Mouse (Mus musculus) kidney, embryonic 15.5 days (tissue): ENCODE data around the gene Pld2. TPM values are rescaled to one million over a fixed set of nuclear protein-coding genes. Genes with fewer than 3 reads are reported as not detected.

ENCODE experiments used
- ATAC-seq: fragments of 200-750 bp; cut with Nextera tagmentation; replicated peaks from 2 replicates; pipeline ENCODE4 v1.8.0; 2017; ENCODE audit warnings: moderate TSS enrichment; ENCODE audit not compliant: low FRiP score
- H3K27ac ChIP-seq: fragments of 300-500 bp; sonication (generic); 2 replicates; pipeline ENCODE4 v1.5.1; 2015; ENCODE audit warnings: mild to moderate bottlenecking, inconsistent platforms
- H3K27me3 ChIP-seq: fragments of 300-500 bp; sonication (generic); 2 replicates; pipeline ENCODE4 v1.6.1; 2015; ENCODE audit warnings: inconsistent platforms
- H3K36me3 ChIP-seq: fragments of 300-500 bp; sonication (generic); 2 replicates; pipeline ENCODE4 v1.6.1; 2015; ENCODE audit warnings: inconsistent platforms
- H3K4me1 ChIP-seq: fragments of 300-500 bp; sonication (generic); 2 replicates; pipeline ENCODE4 v1.6.1; 2015; ENCODE audit warnings: inconsistent platforms
- H3K4me2 ChIP-seq: fragments of 300-500 bp; sonication (generic); 2 replicates; pipeline ENCODE4 v1.6.1; 2015; ENCODE audit warnings: moderate library complexity, mild to moderate bottlenecking, inconsistent platforms
- H3K4me3 ChIP-seq: fragments of 300-500 bp; sonication (generic); replicated peaks from 2 replicates; pipeline ENCODE4 v1.5.1; 2015; ENCODE audit warnings: mild to moderate bottlenecking, inconsistent platforms
- H3K9ac ChIP-seq: fragments of 300-500 bp; sonication (generic); 2 replicates; pipeline ENCODE4 v1.6.1; 2015; ENCODE audit warnings: mild to moderate bottlenecking, inconsistent platforms
- H3K9me3 ChIP-seq: fragments of 300-500 bp; sonication (generic); replicated peaks from 2 replicates; pipeline ENCODE4 v1.6.1; 2016; ENCODE audit warnings: inconsistent platforms
- WGBS: fragments of 180-500 bp; shearing (Covaris S2); methylation state at CpG from one replicate; pipeline ENCODE4 v1.1.7; 2015; ENCODE audit warnings: mixed read lengths; 5-methylcytosine and 5-hydroxymethylcytosine counted together
- polyA plus RNA-seq: library from polyadenylated mRNA; unstranded; fragments of >200 nt; fragmentation: Nextera tagmentation; extraction: Ambion mirVana; gene quantifications from 2 replicates; pipeline ENCODE4 v1.2.1, GENCODE M21; 2015

The Pld2 gene
- polyA plus RNA-seq, 1 experiment from 2014 or later, result 8.2 TPM

- Histone ChIP-seq H3K9me3 (no peaks in the 10 kb centered on the region), H3K9ac (no peak overlapping the region), H3K27ac (no peak overlapping the region), H3K4me3 (no peak overlapping the region), H3K4me1 (peaks cover 15% of the 10 kb centered on the region), H3K36me3 (peaks cover 91% of the 10 kb centered on the region), H3K27me3 (no peaks in the 10 kb centered on the region), H3K4me2 (no peak overlapping the region)
- ATAC-seq, result no peak
- 54% methylated on average over 14 of the region's 14 CpGs for WGBS
Observed at GRCm38 (mm10) chr11:70605024-70605566, 65.2 kb downstream of the Pld2 start.

GRCm38 (mm10) chr11:70606717-70607116 lies 66.9 kb downstream of the Pld2 start:
- Histone ChIP-seq H3K4me1 (peaks cover 15% of the 10 kb centered on the region), H3K9me3 (no peaks in the 10 kb centered on the region), H3K36me3 (peaks cover 98% of the 10 kb centered on the region), H3K27ac (no peak overlapping the region), H3K27me3 (no peaks in the 10 kb centered on the region), H3K9ac (no peak overlapping the region), H3K4me3 (no peak overlapping the region), H3K4me2 (no peak overlapping the region)
- ATAC-seq, result no peak
- 62% methylated on average over 12 of the region's 12 CpGs for WGBS

- ATAC-seq, result no peak
- 91% methylated on average over 9 of the region's 9 CpGs for WGBS
Observed at GRCm38 (mm10) chr11:70607611-70608010, 67.7 kb downstream of the Pld2 start.

More at GRCm38 (mm10) chr11:70607611-70608010, 67.7 kb downstream of the Pld2 start:
- Histone ChIP-seq H3K4me2 (no peak overlapping the region), H3K9me3 (no peaks in the 10 kb centered on the region), H3K27ac (no peak overlapping the region), H3K27me3 (no peaks in the 10 kb centered on the region), H3K36me3 (peaks cover 99% of the 10 kb centered on the region), H3K4me1 (peaks cover 15% of the 10 kb centered on the region), H3K9ac (no peak overlapping the region), H3K4me3 (no peak overlapping the region)

Other genes with a start within 250 kb of the Pld2 start
- gene Alox12e, start 217.4 kb upstream of the Pld2 start, polyA plus RNA-seq, result not detected in 2 replicates
- gene Alox15, start 188.0 kb upstream of the Pld2 start, polyA plus RNA-seq, result 1.1 and 2.0 TPM in 2 replicates
- 40.1 and 42.1 TPM in 2 replicates for gene Pelp1, start 130.0 kb upstream of the Pld2 start, polyA plus RNA-seq
- 15.4 and 15.5 TPM in 2 replicates for gene Arrb2, start 107.4 kb upstream of the Pld2 start, polyA plus RNA-seq
- gene Med11, start 88.1 kb upstream of the Pld2 start, polyA plus RNA-seq, result 38.8 and 42.0 TPM in 2 replicates
- 0.63 and 0.66 TPM in 2 replicates for gene Zmynd15, start 80.6 kb upstream of the Pld2 start, polyA plus RNA-seq
- gene Cxcl16, start 80.1 kb upstream of the Pld2 start, polyA plus RNA-seq, result 6.0 and 6.9 TPM in 2 replicates
- gene Tm4sf5, start 34.8 kb upstream of the Pld2 start, polyA plus RNA-seq, result 0.82 and 0.88 TPM in 2 replicates
- 0.35 and 0.40 TPM in 2 replicates for gene Vmo1, start 25.4 kb upstream of the Pld2 start, polyA plus RNA-seq
- 0.91 and 1.1 TPM in 2 replicates for gene Gltpd2, start 20.9 kb upstream of the Pld2 start, polyA plus RNA-seq
- 755 and 782 TPM in 2 replicates for gene Psmb6, start 14.7 kb upstream of the Pld2 start, polyA plus RNA-seq
- not detected in 2 replicates for gene Gm40193, start 7.1 kb upstream of the Pld2 start, polyA plus RNA-seq
- 14.8 and 15.8 TPM in 2 replicates for gene Mink1, start 22.8 kb downstream of the Pld2 start, polyA plus RNA-seq
- gene 4930544D05Rik, start 75.8 kb downstream of the Pld2 start, polyA plus RNA-seq, result not detected in 2 replicates
- 0.27 TPM in 1 of 2 replicates, not detected in the other for gene Chrne, start 79.2 kb downstream of the Pld2 start, polyA plus RNA-seq
- 0.19 and 0.30 TPM in 2 replicates for gene Gp1ba, start 99.1 kb downstream of the Pld2 start, polyA plus RNA-seq
- 115 and 122 TPM in 2 replicates for gene Rnf167, start 107.2 kb downstream of the Pld2 start, polyA plus RNA-seq
- gene Slc25a11, start 107.4 kb downstream of the Pld2 start, polyA plus RNA-seq, result 178 and 186 TPM in 2 replicates
- gene Pfn1, start 114.6 kb downstream of the Pld2 start, polyA plus RNA-seq, result 1,914 and 2,031 TPM in 2 replicates
- gene Eno3, start 117.1 kb downstream of the Pld2 start, polyA plus RNA-seq, result 30.3 and 38.5 TPM in 2 replicates
- 181 and 202 TPM in 2 replicates for gene Spag7, start 129.4 kb downstream of the Pld2 start, polyA plus RNA-seq
- gene Camta2, start 148.0 kb downstream of the Pld2 start, polyA plus RNA-seq, result 12.8 and 14.1 TPM in 2 replicates
- gene Inca1, start 160.1 kb downstream of the Pld2 start, polyA plus RNA-seq, result 1.2 and 2.3 TPM in 2 replicates
- 3.5 and 3.6 TPM in 2 replicates for gene Kif1c, start 160.5 kb downstream of the Pld2 start, polyA plus RNA-seq
- gene Zfp3, start 224.1 kb downstream of the Pld2 start, polyA plus RNA-seq, result 6.8 and 8.1 TPM in 2 replicates